In the genomic region with DNA sequence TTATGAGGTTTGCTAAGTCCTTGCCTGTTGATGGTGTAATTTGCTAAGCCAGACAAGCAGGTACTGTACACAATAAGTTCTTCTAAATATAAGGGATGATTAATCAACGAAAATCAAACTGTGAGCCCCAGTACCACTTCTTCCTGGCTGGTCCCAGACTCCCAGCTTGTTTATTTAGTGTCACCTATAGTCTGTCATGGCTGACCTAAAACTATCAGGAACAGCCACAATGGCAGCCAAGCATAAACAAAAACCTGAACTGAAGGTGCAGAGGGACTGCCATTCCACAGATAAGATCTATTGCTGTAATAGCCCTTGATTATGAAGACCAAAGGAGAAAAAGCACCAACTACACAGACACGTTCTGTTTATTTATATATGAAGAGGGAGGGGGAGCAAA, we compare ENCODE assay signal across 22 mouse cellular contexts.
DNase-seq lines count a peak whose midpoint lies in the region; ATAC-seq and TF ChIP-seq lines count a peak whose summit lies in the region.
"Had no signal": no experiment of that assay in that cellular context is flagged by ENCODE, and none has a peak within 500 bp of the region (broad histone marks: within the 10 kb centered on the region; RNA-seq: fewer than 3 reads in every experiment).

No protein-coding gene starts in this region.

- H3K27me3 ChIP-seq in kidney, embryonic 16.5 days (ENCODE audit: insufficient read depth, low read length) = no peaks in the 10 kb centered on the region
- no peaks in the 10 kb centered on the region for H3K27me3 ChIP-seq in lung, postnatal 0 days (replicated peaks; ENCODE audit: insufficient read depth, low read length)
- H3K27me3 ChIP-seq: heart, embryonic 12.5 days; midbrain, embryonic 15.5 days; neural tube, embryonic 12.5 days had no signal

- DNase-seq in embryo, embryonic 10 days (ENCODE audit: low spot score) = peak; percentile 38
- DNase-seq in embryo, embryonic 9.5 days (ENCODE audit: extremely low spot score) = no peak
- no peak for DNase-seq in kidney, adult 11 months
- DNase-seq in lung, postnatal 0 days (ENCODE audit: low spot score) = peak; percentile 19
- DNase-seq in lung, postnatal 25 days (ENCODE audit: low spot score) = no peak
- DNase-seq in urinary bladder, postnatal 14 days (ENCODE audit: low spot score) = no peak
- DNase-seq: adrenal gland, adult 8-10 months; cerebellum, adult 11-12 months; cerebellum, postnatal 10 days; forebrain, postnatal 0 days; gastrocnemius, postnatal 14 days; heart, postnatal 10 days; kidney, adult 8-10 months; layer of hippocampus, adult 9-11 months; thymus, postnatal 14 days had no signal

- peak; percentile 46; the same call in 1 of the 2 replicates for TF ChIP-seq EP300 in lung, postnatal 0 days (IDR thresholded peaks at IDR 0.05)

- ATAC-seq in kidney, embryonic 16.5 days (ENCODE audit: low FRiP score, low TSS enrichment) = peak; percentile 46; the same call in 1 of the 2 replicates
- no peak for ATAC-seq in lung, postnatal 0 days
- ATAC-seq: activated CD4-positive, CD25-positive, alpha-beta regulatory T cell, adult 4 months; forebrain, postnatal 0 days; midbrain, embryonic 15.5 days had no signal

- H3K27ac ChIP-seq in kidney, embryonic 16.5 days (ENCODE audit: low read length) = no peak overlapping the region
- no peak overlapping the region for H3K27ac ChIP-seq in lung, postnatal 0 days (ENCODE audit: low read length)
- H3K27ac ChIP-seq: liver, embryonic 14.5 days; macrophage; midbrain, embryonic 15.5 days; neural tube, embryonic 12.5 days had no signal

- no peak for TF ChIP-seq CTCF in lung, postnatal 0 days (IDR thresholded peaks at IDR 0.05)

- H3K4me3 ChIP-seq in kidney, embryonic 16.5 days (ENCODE audit: low read length) = no peak overlapping the region
- no peak overlapping the region for H3K4me3 ChIP-seq in lung, postnatal 0 days (ENCODE audit: low read depth, low read length)
- H3K4me3 ChIP-seq: heart, embryonic 12.5 days; midbrain, embryonic 15.5 days; neural tube, embryonic 12.5 days had no signal

- H3K9ac ChIP-seq in kidney, embryonic 16.5 days (replicated peaks; ENCODE audit: low read length) = no peak overlapping the region
- H3K9ac ChIP-seq in lung, postnatal 0 days (replicated peaks; ENCODE audit: low read depth) = no peak overlapping the region
- H3K9ac ChIP-seq: forebrain, postnatal 0 days; heart, embryonic 12.5 days; liver, embryonic 14.5 days; midbrain, embryonic 15.5 days; neural tube, embryonic 12.5 days had no signal

- H3K4me2 ChIP-seq in kidney, embryonic 16.5 days (replicated peaks; ENCODE audit: low read depth, low read length) = no peak overlapping the region
- no peak overlapping the region for H3K4me2 ChIP-seq in lung, postnatal 0 days (replicated peaks; ENCODE audit: low read depth, low read length)
- H3K4me2 ChIP-seq: heart, embryonic 12.5 days; midbrain, embryonic 15.5 days; neural tube, embryonic 12.5 days had no signal

- H3K4me1 ChIP-seq in kidney, embryonic 16.5 days (ENCODE audit: insufficient read depth, low read length) = peaks cover 16% of the 10 kb centered on the region
- no peaks in the 10 kb centered on the region for H3K4me1 ChIP-seq in lung, postnatal 0 days (ENCODE audit: insufficient read depth, low read depth, low read length)
- H3K4me1 ChIP-seq: midbrain, embryonic 15.5 days; neural tube, embryonic 12.5 days had no signal

- WGBS in kidney, embryonic 16.5 days = 6% methylated on average over 2 of the region's 2 CpGs
- WGBS in lung, postnatal 0 days = 5% methylated on average over 2 of the region's 2 CpGs

- H3K36me3 ChIP-seq in kidney, embryonic 16.5 days (ENCODE audit: insufficient read depth, low read length) = no peaks in the 10 kb centered on the region
- H3K36me3 ChIP-seq in lung, postnatal 0 days (ENCODE audit: insufficient read depth, low read length) = no peaks in the 10 kb centered on the region
- H3K36me3 ChIP-seq: heart, embryonic 12.5 days; midbrain, embryonic 15.5 days; neural tube, embryonic 12.5 days had no signal

- H3K9me3 ChIP-seq in kidney, embryonic 16.5 days (ENCODE audit: low read length) = no peaks in the 10 kb centered on the region
- H3K9me3 ChIP-seq in lung, postnatal 0 days (ENCODE audit: low read length) = no peaks in the 10 kb centered on the region
- H3K9me3 ChIP-seq: heart, embryonic 12.5 days; midbrain, embryonic 15.5 days; neural tube, embryonic 12.5 days had no signal

Comparison
In these comparisons a context has a peak if more than half of its experiments do, and no peak if none do; other contexts are left out.
1. DNase-seq: peak in embryo, embryonic 10 days (single experiment) and lung, postnatal 0 days (single experiment); none in embryo, embryonic 9.5 days (single experiment), kidney, adult 11 months (single experiment), lung, postnatal 25 days (single experiment) and urinary bladder, postnatal 14 days (single experiment).